11 mouse cellular contexts compared by ENCODE assay signal in genomic region chr5:134323869-134324268, GRCm38 (mm10). TPM values are rescaled to one million over a fixed set of nuclear protein-coding genes. Genes with fewer than 3 reads are reported as not detected.
DNase-seq lines count a peak whose midpoint lies in the region; ATAC-seq and TF ChIP-seq lines count a peak whose summit lies in the region.
"Had no signal": no experiment of that assay in that cellular context is flagged by ENCODE, and none has a peak within 500 bp of the region (broad histone marks: within the 10 kb centered on the region; RNA-seq: fewer than 3 reads in every experiment).

No protein-coding gene starts in this region.

- TF ChIP-seq POLR2A in lung, adult 2 months (IDR thresholded peaks at IDR 0.05; ENCODE audit: borderline replicate concordance, extremely low read depth, low read depth, low read length), result no peak

- H3K4me2 ChIP-seq in heart, embryonic 11.5 days, result no peak overlapping the region
- no peak overlapping the region for H3K4me2 ChIP-seq in lung, embryonic 15.5 days
- no peak overlapping the region for H3K4me2 ChIP-seq in embryonic facial prominence, embryonic 12.5 days (replicated peaks)
- no peak overlapping the region for H3K4me2 ChIP-seq in stomach, embryonic 15.5 days

- ATAC-seq in heart, embryonic 11.5 days (replicated peaks; ENCODE audit: insufficient number of reproducible peaks, low FRiP score, low TSS enrichment), result no peak
- ATAC-seq in lung, embryonic 15.5 days (ENCODE audit: borderline replicate concordance, extremely low read depth, low FRiP score, low TSS enrichment), result 0 out of 2 replicates have a peak, but pooled peaks have one; percentile 27
- ATAC-seq in embryonic facial prominence, embryonic 12.5 days (ENCODE audit: insufficient number of reproducible peaks, insufficient read depth, low FRiP score, low TSS enrichment), result 0 out of 2 replicates have a peak, but pooled peaks have one; percentile 22
- ATAC-seq in stomach, embryonic 15.5 days (ENCODE audit: insufficient read depth, low FRiP score, low read depth), result no peak
- ATAC-seq: intestine, postnatal 0 days had no signal

- H3K4me3 ChIP-seq in heart, embryonic 11.5 days (ENCODE audit: low read depth, low read length), result no peak overlapping the region
- no peak overlapping the region for H3K4me3 ChIP-seq in lung, embryonic 15.5 days
- no peak overlapping the region for H3K4me3 ChIP-seq in lung, adult 2 months (replicated peaks; ENCODE audit: extremely low read depth, low read depth, low read length)
- H3K4me3 ChIP-seq in embryonic facial prominence, embryonic 12.5 days, result no peak overlapping the region
- no peak overlapping the region for H3K4me3 ChIP-seq in stomach, embryonic 15.5 days (replicated peaks)

- TF ChIP-seq CTCF in lung, adult 2 months (IDR thresholded peaks at IDR 0.05; ENCODE audit: insufficient read depth, low read length), result no peak

- H3K4me1 ChIP-seq in heart, embryonic 11.5 days (ENCODE audit: control insufficient read depth, insufficient read depth, low read length), result peaks cover 8% of the 10 kb centered on the region
- H3K4me1 ChIP-seq in lung, embryonic 15.5 days, result peaks cover 18% of the 10 kb centered on the region
- H3K4me1 ChIP-seq in lung, adult 2 months (ENCODE audit: control insufficient read depth, insufficient read depth, low read length), result peaks cover 2% of the 10 kb centered on the region; the same call in 1 of the 2 replicates
- peaks cover 12% of the 10 kb centered on the region; the same call in 1 of the 2 replicates for H3K4me1 ChIP-seq in embryonic facial prominence, embryonic 12.5 days
- H3K4me1 ChIP-seq in stomach, embryonic 15.5 days, result no peaks in the 10 kb centered on the region

- no peaks in the 10 kb centered on the region for H3K36me3 ChIP-seq in heart, embryonic 11.5 days (ENCODE audit: control insufficient read depth, insufficient read depth, low read length)
- no peaks in the 10 kb centered on the region for H3K36me3 ChIP-seq in lung, embryonic 15.5 days
- no peaks in the 10 kb centered on the region for H3K36me3 ChIP-seq in embryonic facial prominence, embryonic 12.5 days
- H3K36me3 ChIP-seq in stomach, embryonic 15.5 days, result no peaks in the 10 kb centered on the region

- peak overlapping the region; percentile 46 for H3K27ac ChIP-seq in heart, embryonic 11.5 days (ENCODE audit: low read depth, low read length)
- H3K27ac ChIP-seq in lung, embryonic 15.5 days, result peak overlapping the region; percentile 70; the same call in 1 of the 2 replicates
- H3K27ac ChIP-seq in embryonic facial prominence, embryonic 12.5 days, result 0 out of 2 replicates have a peak overlapping the region, but pooled peaks have one; percentile 30
- H3K27ac ChIP-seq in stomach, embryonic 15.5 days, result 0 out of 2 replicates have a peak overlapping the region, but pooled peaks have one; percentile 11

- H3K27me3 ChIP-seq in heart, embryonic 11.5 days (ENCODE audit: control insufficient read depth, insufficient read depth, low read length), result no peaks in the 10 kb centered on the region
- no peaks in the 10 kb centered on the region for H3K27me3 ChIP-seq in lung, embryonic 15.5 days
- no peaks in the 10 kb centered on the region for H3K27me3 ChIP-seq in embryonic facial prominence, embryonic 12.5 days
- H3K27me3 ChIP-seq in stomach, embryonic 15.5 days (replicated peaks), result no peaks in the 10 kb centered on the region

- H3K9me3 ChIP-seq in heart, embryonic 11.5 days (replicated peaks; ENCODE audit: control insufficient read depth, low read length), result no peaks in the 10 kb centered on the region
- no peaks in the 10 kb centered on the region for H3K9me3 ChIP-seq in lung, embryonic 15.5 days
- no peaks in the 10 kb centered on the region for H3K9me3 ChIP-seq in embryonic facial prominence, embryonic 12.5 days
- H3K9me3 ChIP-seq in stomach, embryonic 15.5 days, result no peaks in the 10 kb centered on the region

- WGBS in heart, embryonic 11.5 days (ENCODE audit: insufficient replicate concordance), result 16% methylated on average over 2 of the region's 2 CpGs
- 22% methylated on average over 2 of the region's 2 CpGs for WGBS in lung, embryonic 15.5 days
- 41% methylated on average over 2 of the region's 2 CpGs for WGBS in lung, adult 2 months
- 19% methylated on average over 2 of the region's 2 CpGs for WGBS in embryonic facial prominence, embryonic 12.5 days
- 21% methylated on average over 2 of the region's 2 CpGs for WGBS in stomach, embryonic 15.5 days

- peak overlapping the region; percentile 39; the same call in 1 of the 2 replicates for H3K9ac ChIP-seq in heart, embryonic 11.5 days (ENCODE audit: low read depth, low read length)
- H3K9ac ChIP-seq in lung, embryonic 15.5 days, result no peak overlapping the region
- no peak overlapping the region for H3K9ac ChIP-seq in embryonic facial prominence, embryonic 12.5 days
- H3K9ac ChIP-seq in stomach, embryonic 15.5 days, result no peak overlapping the region

- no peak for DNase-seq in heart, adult 11 months
- no peak for DNase-seq in lung, adult 2 months
- no peak for DNase-seq in ovary, postnatal 10 days (ENCODE audit: low spot score)
- DNase-seq in T-cell, adult 2 months (ENCODE audit: low spot score), result no peak
- DNase-seq: adrenal gland, postnatal 25 days; heart, postnatal 4 days had no signal

RNA-seq across cellular contexts. Expression of gene Gtf2i, which starts 9.3 kb away (rescaled TPM):
- 136 and 137 TPM in 2 replicates for polyA plus RNA-seq in heart, embryonic 11.5 days (2014; fragmentation: Nextera tagmentation; extraction: Ambion mirVana)
- polyA plus RNA-seq in lung, embryonic 15.5 days (2015; fragmentation: Nextera tagmentation; extraction: Ambion mirVana), result 160 and 168 TPM in 2 replicates
- 63.8 and 79.5 TPM in 2 replicates for polyA plus RNA-seq in lung, adult 2 months (2012; rRNA removed)
- 227 and 232 TPM in 2 replicates for polyA plus RNA-seq in embryonic facial prominence, embryonic 12.5 days (2016; fragmentation: Nextera tagmentation; extraction: Ambion mirVana)
- 154 and 163 TPM in 2 replicates for polyA plus RNA-seq in stomach, embryonic 15.5 days (2015; fragmentation: Nextera tagmentation; extraction: Ambion mirVana)

Comparison
In these comparisons a context has a peak if more than half of its experiments do, and no peak if none do; other contexts are left out.
1. ATAC-seq: peak in lung, embryonic 15.5 days (single experiment) and embryonic facial prominence, embryonic 12.5 days (single experiment); none in heart, embryonic 11.5 days (single experiment) and stomach, embryonic 15.5 days (single experiment).
2. H3K27ac ChIP-seq: peak in every context shown above with its lines; median percentile 70 in lung, embryonic 15.5 days; 46 in heart, embryonic 11.5 days; 30 in embryonic facial prominence, embryonic 12.5 days; 11 in stomach, embryonic 15.5 days.